Mouse (Mus musculus): ENCODE measurements around the gene Nprl3. TPM values are rescaled to one million over a fixed set of nuclear protein-coding genes. Genes with fewer than 3 reads are reported as not detected.
A peak's percentile ranks its signal among the peaks of the same experiment; 100 is the strongest.

The Nprl3 gene
- polyA plus RNA-seq, 1 experiment: 32.7 TPM

DNA sequence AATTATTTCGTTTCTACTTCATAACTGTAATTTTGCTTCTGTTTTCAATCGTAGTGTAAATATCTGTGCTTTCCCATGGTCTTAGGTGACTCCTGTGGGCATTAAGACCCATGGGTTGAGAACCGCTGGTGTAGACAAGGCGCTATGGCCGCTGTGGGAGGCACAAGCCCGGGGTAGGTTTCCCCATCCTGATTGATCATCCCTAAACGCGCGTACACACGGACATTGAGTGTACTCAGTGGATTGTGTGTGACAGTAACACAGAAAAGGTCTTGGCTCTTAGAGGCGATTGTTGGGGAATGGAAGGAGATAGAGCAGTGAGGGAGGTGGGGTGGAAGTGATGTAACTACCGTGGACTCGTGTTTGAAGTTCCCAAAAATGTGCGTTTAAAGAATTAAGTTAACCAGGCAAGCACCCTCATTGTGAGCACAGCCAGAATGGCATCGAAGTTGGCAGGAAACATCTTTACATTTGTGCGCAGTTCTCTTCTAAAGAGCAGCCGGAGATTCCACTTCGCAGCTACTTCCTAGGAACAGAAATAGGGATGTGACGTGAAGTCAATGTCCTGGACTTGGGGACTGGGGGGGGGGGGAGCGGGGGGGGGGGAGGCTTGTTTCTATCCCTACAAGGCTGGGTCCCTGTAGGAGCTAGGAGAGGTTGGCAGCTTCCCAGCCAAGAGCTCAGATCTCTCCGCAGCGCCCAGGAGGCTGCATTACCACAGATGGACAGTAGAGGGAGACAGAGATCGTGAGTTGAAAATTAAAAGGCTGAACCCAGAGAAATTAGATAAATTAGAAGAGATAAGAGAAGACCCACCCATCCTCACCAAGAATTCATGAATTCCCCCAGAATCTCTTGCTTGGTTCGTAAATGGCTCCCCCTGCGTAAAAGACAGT, 85.3 kb downstream of the Nprl3 start:
- WGBS: 46% methylated on average over 24 of the region's 25 CpGs
- DNase-seq (ENCODE audit: low read depth, low spot score): peak; percentile 37

- WGBS: 78% methylated on average over 4 of the region's 4 CpGs
- no peak for DNase-seq (ENCODE audit: low read depth, low spot score)
Measured at GRCm38 (mm10) chr11:32181246-32181645, 86.3 kb downstream of the Nprl3 start.

DNA sequence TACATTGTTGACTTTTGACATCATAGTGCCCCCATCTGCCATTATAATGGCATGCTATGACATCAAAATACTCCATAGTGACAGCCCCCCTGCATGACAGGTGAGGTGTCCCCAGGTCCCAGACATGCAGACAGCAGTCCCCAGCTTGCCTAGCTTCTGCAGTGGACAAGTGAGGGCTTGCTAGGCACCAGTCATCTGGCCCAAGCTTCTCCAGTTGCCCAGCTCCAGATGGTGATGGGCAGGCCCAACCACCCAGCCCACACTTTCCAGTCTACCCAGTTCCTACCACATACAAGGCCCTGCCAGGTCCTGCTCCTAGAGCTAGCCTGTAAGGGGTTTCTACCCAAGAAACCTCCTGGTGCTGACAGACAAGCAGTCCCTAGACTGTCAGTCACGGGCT, 89.0 kb downstream of the Nprl3 start:
- WGBS: 76% methylated on average over 1 of the region's 1 CpGs
- no peak for DNase-seq (ENCODE audit: low read depth, low spot score)

Other genes starting within 250 kb of the Nprl3 start
- 1.3 and 2.3 TPM in 2 replicates for gene Il9r, start 67.4 kb downstream of the Nprl3 start, polyA plus RNA-seq (2012; rRNA removed)
- 22.2 and 28.9 TPM in 2 replicates for gene Snrnp25, start 62.3 kb downstream of the Nprl3 start, polyA plus RNA-seq (2012; rRNA removed)
- gene Rhbdf1, start 45.4 kb downstream of the Nprl3 start, polyA plus RNA-seq (2012; rRNA removed): 42.0 and 45.2 TPM in 2 replicates
- 9.3 and 10.3 TPM in 2 replicates for gene Mpg, start 41.2 kb downstream of the Nprl3 start, polyA plus RNA-seq (2012; rRNA removed)
- not detected in 2 replicates for gene Hba-x, start 8.7 kb upstream of the Nprl3 start, polyA plus RNA-seq (2012; rRNA removed)
- 63.7 and 70.9 TPM in 2 replicates for gene Hba-a1, start 15.8 kb upstream of the Nprl3 start, polyA plus RNA-seq (2012; rRNA removed)
- not detected in 2 replicates for gene Hbq1b, start 19.3 kb upstream of the Nprl3 start, polyA plus RNA-seq (2012; rRNA removed)
- 127 and 153 TPM in 2 replicates for gene Hba-a2, start 28.8 kb upstream of the Nprl3 start, polyA plus RNA-seq (2012; rRNA removed)
- gene Hbq1a, start 32.4 kb upstream of the Nprl3 start, polyA plus RNA-seq (2012; rRNA removed): not detected in 2 replicates
- 3.4 and 3.7 TPM in 2 replicates for gene Sh3pxd2b, start 80.1 kb upstream of the Nprl3 start, polyA plus RNA-seq (2012; rRNA removed)
- gene Ubtd2, start 187.7 kb upstream of the Nprl3 start, polyA plus RNA-seq (2012; rRNA removed): 2.8 and 3.6 TPM in 2 replicates